Mouse (Mus musculus): ENCODE measurements around the gene Pctp.

GRCm38 (mm10) chr11:89995596-89995995, 7.1 kb downstream of the Pctp start:
- no peak for TF ChIP-seq CTCF (IDR thresholded peaks at IDR 0.05; ENCODE audit: insufficient read depth, low read depth, low read length)
- no peak for TF ChIP-seq POLR2A (IDR thresholded peaks at IDR 0.05; ENCODE audit: insufficient read depth, low read depth, low read length)

All from olfactory bulb, adult 2 months (tissue).